Mouse (Mus musculus): ENCODE measurements around the gene Arhgap8.
A peak's percentile ranks its signal among the peaks of the same experiment; 100 is the strongest.

Arhgap8 gene

GRCm38 (mm10) chr15:84784812-84785211 is 65.0 kb downstream of the Arhgap8 start:
- DNase-seq (ENCODE audit: extremely low spot score, low read depth, low spot score) = no peak

GRCm38 (mm10) chr15:84787161-84787560 is 67.3 kb downstream of the Arhgap8 start:
- no peak for DNase-seq (ENCODE audit: extremely low spot score, low read depth, low spot score)

- no peak for DNase-seq (ENCODE audit: extremely low spot score, low read depth, low spot score)
These were observed 73.8 kb downstream of the Arhgap8 start for GRCm38 (mm10) chr15:84793649-84794048.

GRCm38 (mm10) chr15:84800132-84800531 is 80.3 kb downstream of the Arhgap8 start:
- no peak for DNase-seq (ENCODE audit: extremely low spot score, low read depth, low spot score)

- no peak for DNase-seq (ENCODE audit: extremely low spot score, low read depth, low spot score)
These were observed 83.8 kb downstream of the Arhgap8 start for GRCm38 (mm10) chr15:84803685-84804084.

DNA sequence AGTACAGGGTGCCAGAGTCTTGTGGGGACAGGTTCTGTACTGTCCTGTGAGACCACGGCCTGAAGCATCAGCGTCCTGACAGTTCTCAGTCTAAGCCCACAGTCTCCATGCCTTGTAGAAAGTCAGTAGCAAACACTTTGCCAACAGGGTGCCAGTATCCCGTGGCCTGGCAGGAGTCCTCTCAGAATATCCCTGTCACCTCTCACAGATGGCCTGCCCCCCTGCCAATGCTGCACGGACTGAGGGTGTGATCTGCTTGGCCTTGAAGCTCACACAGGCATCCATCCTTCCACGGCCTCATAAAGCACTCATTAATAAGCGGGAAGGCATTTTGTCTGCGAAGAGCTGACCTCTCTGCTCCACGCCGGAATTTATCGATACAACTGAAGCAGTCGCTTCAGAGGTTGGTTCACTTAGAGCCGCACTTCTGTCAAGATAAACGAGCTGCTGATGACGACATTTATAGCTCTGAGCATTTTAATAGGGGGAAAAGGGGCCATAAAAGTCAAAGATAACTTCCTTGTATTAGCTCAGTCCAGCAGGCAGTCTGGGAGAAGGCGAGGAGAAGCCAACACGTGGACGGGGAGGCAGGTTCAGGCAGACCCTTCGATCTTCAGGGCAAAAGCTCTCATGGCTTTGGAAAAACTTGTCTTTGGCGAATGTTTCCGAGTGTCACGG is 89.6 kb downstream of the Arhgap8 start:
- DNase-seq (ENCODE audit: extremely low spot score, low read depth, low spot score) = peak; percentile 67

DNA sequence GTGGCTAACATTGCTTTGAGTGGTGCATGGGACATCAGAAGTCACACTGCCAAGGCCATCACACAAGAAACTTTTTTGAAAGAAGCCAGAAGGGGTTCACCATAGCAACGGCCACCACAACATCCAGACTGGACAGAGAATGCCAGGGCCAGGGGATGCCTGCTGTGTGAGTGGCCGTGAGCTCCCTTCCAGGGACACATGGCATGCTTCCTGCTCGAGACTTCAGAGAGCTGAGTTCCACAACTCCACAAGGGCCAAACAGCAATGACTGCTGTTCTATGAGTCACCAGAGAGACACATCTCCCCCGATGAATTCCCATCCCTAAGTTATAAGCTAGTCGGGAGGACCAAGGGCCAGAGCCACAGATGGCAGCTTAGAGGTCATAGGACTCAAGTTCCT is 91.3 kb downstream of the Arhgap8 start:
- DNase-seq (ENCODE audit: extremely low spot score, low read depth, low spot score) = no peak

DNA sequence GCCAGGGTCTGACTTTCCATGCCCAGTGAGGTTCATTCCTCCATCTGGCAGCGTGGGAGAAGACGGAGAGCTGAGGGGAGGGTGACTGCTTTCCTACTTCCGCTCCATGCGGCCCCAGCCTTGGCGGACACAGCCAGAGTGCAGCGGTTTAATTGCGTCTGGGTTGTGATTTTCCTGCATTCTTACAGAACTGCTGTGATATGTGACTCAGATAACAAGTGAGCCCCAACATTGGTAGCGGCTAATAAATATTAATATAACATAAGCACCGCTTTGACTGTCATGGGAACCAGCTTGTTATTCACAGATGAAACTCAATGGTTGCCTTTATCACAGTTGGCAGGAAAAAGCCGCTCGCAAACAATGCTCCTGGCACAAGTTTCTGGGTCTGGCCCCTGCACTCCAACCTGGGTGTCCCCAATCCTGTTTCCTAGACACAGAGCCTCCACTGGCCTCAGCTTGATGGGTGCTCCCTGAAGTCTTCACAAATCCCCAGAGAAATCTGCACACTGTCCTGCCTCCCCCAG is 93.0 kb downstream of the Arhgap8 start:
- DNase-seq (ENCODE audit: extremely low spot score, low read depth, low spot score) = no peak

DNA sequence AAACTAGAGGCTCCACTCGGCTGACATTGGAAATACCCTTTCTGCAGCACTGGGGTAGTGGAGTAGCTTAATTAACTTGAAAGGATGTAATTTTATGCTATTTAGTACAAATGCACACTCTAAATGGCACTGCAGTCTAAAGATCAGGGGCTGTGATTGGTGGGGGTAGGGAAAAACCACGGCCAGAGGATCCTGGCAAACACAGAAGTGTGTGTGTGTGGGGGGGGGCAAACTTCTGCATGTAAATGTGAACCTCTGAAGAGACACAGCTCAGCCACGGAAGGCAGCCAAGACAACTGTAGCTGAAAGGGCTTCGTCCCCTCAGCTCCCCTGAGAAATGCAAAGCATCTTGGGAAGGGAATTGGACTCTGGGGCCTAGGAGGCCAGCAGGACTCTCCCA is 95.3 kb downstream of the Arhgap8 start:
- no peak for DNase-seq (ENCODE audit: extremely low spot score, low read depth, low spot score)

DNA sequence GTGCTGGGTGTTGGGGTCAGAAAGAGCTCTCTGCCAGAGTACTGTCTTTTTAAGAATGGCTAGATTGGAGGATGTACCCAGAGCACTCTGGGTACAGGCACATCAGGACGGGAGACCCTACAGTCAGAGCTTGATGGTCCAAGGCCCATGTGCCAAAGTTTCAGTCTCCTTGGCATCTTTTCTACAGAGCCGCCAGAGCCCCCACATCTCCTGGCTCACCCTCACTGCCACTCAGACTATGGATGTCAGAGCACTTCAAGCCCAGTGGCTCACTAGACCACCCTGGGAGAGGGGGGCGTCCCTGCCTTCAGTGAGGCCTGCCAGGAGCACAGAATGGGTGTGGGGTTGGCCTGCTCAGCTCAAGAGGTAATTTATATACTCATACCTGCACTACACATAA is 97.7 kb downstream of the Arhgap8 start:
- DNase-seq (ENCODE audit: extremely low spot score, low read depth, low spot score) = no peak

- no peak for DNase-seq (ENCODE audit: extremely low spot score, low read depth, low spot score)
These were observed 98.4 kb downstream of the Arhgap8 start for GRCm38 (mm10) chr15:84818284-84818683.

- no peak for DNase-seq (ENCODE audit: extremely low spot score, low read depth, low spot score)
These were observed 101.0 kb downstream of the Arhgap8 start for GRCm38 (mm10) chr15:84820811-84821210.
